Mouse (Mus musculus): Measurements from ENCODE around the gene Neurl1a. TPM values are rescaled to one million over a fixed set of nuclear protein-coding genes. Genes with fewer than 3 reads are reported as not detected.

Neurl1a gene
- polyA plus RNA-seq, 1 experiment from 2014 or later: 6.1 TPM

DNA sequence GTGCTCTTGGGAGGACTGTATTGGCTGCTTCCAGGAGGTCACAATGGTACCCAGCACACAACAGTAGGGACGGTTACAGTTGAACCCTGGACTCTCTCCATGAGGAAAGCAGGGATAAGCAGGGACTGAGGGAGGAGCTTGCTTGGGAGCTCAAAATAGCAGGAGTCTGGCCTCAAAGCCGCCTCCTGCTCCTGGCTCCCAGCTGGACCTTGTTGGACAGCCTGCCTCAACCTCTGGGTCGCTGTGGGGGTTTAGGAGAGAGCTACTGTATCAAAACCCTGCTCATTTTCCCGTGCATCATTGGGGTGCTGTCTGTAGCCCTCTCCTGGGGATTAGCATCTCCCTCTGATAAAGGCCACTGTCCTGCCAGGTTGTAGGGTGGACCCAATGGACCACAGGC lies 100.8 kb downstream of the Neurl1a start:
- ATAC-seq (ENCODE audit: borderline replicate concordance, extremely low read depth, low FRiP score, low TSS enrichment): no peak
- Histone ChIP-seq H3K4me3 (no peak overlapping the region), H3K36me3 (peaks cover 51% of the 10 kb centered on the region), H3K4me2 (no peak overlapping the region), H3K9me3 (no peaks in the 10 kb centered on the region), H3K27me3 (no peaks in the 10 kb centered on the region), H3K9ac (no peak overlapping the region), H3K4me1 (peaks cover 28% of the 10 kb centered on the region), H3K27ac (peak overlapping the region; percentile 75)
- WGBS: 64% methylated on average over 4 of the region's 4 CpGs

- Histone ChIP-seq H3K4me3 (no peak overlapping the region), H3K27ac (peak overlapping the region; percentile 75), H3K4me1 (peaks cover 28% of the 10 kb centered on the region), H3K36me3 (peaks cover 53% of the 10 kb centered on the region), H3K4me2 (no peak overlapping the region), H3K27me3 (no peaks in the 10 kb centered on the region), H3K9ac (no peak overlapping the region), H3K9me3 (no peaks in the 10 kb centered on the region)
- peak; percentile 24; the same call in 1 of the 2 replicates for ATAC-seq (ENCODE audit: borderline replicate concordance, extremely low read depth, low FRiP score, low TSS enrichment)
- WGBS: 61% methylated on average over 15 of the region's 15 CpGs
Observed at GRCm38 (mm10) chr19:47279788-47280532, 101.3 kb downstream of the Neurl1a start.

DNA sequence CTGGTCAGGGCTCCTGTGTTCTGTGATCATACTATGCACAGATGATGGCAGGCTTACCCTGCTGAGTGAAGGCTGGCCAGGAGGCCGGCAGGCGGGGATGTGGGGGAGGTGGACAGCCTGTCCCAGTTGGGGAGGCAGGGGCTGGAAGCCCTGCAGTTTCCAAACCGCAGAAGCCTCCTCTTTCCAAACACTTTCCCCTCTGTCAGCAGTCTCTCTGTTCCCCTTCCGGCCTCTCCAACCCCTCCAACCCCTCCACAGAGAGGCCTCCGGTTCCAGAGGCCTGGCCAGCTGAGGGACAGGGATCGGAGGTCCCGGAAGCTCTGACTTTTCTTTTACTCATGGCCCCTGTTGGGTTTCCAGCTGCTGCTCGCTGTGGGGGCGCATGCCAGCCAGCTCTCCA lies 102.3 kb downstream of the Neurl1a start:
- no peaks in the 10 kb centered on the region for H3K27me3 ChIP-seq
- no peak overlapping the region for H3K4me2 ChIP-seq
- no peak overlapping the region for H3K4me3 ChIP-seq
- H3K4me1 ChIP-seq: peaks cover 28% of the 10 kb centered on the region
- ATAC-seq (ENCODE audit: borderline replicate concordance, extremely low read depth, low FRiP score, low TSS enrichment): peak; percentile 23; the same call in 1 of the 2 replicates
- no peaks in the 10 kb centered on the region for H3K9me3 ChIP-seq
- 70% methylated on average over 9 of the region's 9 CpGs for WGBS
- no peak overlapping the region for H3K9ac ChIP-seq
- H3K36me3 ChIP-seq: peaks cover 57% of the 10 kb centered on the region
- H3K27ac ChIP-seq: peak overlapping the region; percentile 75

DNA sequence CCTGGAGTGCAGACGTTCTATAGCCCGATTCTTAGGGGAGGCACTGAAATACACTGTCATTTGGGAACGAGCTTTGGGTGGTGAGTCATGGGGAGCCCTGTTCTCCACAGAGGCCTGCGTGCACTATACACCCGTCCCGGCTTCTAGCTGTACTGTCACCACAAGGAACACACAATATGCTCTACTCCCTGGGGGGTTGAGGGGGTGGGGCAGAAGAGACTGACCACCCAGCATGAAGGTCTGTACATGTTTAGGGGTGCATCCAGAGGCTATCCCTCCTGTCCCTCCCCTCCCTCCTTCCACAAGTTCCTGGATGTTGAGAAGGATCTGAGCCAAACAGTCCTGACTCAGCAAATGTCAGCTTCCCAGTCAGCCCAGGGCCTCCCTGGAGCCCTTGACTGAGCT lies 103.4 kb downstream of the Neurl1a start:
- ATAC-seq (ENCODE audit: borderline replicate concordance, extremely low read depth, low FRiP score, low TSS enrichment): peak; percentile 40; the same call in 1 of the 2 replicates
- WGBS: 77% methylated on average over 6 of the region's 6 CpGs
- H3K27ac ChIP-seq: peak overlapping the region; percentile 24; the same call in 1 of the 2 replicates
- no peak overlapping the region for H3K4me3 ChIP-seq
- H3K9ac ChIP-seq: no peak overlapping the region
- H3K36me3 ChIP-seq: peaks cover 59% of the 10 kb centered on the region
- no peaks in the 10 kb centered on the region for H3K9me3 ChIP-seq
- peaks cover 28% of the 10 kb centered on the region for H3K4me1 ChIP-seq
- no peak overlapping the region for H3K4me2 ChIP-seq
- no peaks in the 10 kb centered on the region for H3K27me3 ChIP-seq

DNA sequence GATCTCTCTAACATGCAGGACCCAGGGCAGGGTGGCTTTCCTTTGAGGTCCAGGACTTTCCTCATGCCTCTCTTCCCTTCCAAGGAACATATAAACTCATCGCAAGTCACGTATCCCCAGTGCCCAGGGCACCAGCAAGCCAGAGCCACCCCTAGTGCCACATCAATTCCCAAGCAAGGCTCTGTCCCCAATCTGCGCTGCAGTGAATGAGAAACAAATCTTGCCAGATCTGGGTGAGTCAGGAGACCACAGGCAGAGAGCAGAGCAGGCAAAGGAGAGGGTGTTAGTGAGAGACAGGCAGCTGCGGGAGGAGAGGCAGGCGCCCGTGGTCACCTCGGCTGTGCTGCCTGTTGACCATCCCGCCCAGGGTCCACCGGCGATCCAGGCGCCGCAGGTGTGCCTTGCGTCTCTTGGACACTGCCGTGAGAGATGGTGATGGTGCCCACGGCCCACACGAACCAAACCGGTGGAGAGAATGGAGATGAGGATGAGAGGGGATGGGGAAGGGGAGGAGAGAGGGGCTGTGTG lies 104.1 kb downstream of the Neurl1a start:
- no peak overlapping the region for H3K9ac ChIP-seq
- no peak overlapping the region for H3K4me3 ChIP-seq
- WGBS: 92% methylated on average over 17 of the region's 17 CpGs
- H3K36me3 ChIP-seq: peaks cover 53% of the 10 kb centered on the region
- H3K9me3 ChIP-seq: no peaks in the 10 kb centered on the region
- no peak for ATAC-seq (ENCODE audit: borderline replicate concordance, extremely low read depth, low FRiP score, low TSS enrichment)
- no peak overlapping the region for H3K4me2 ChIP-seq
- H3K27ac ChIP-seq: no peak overlapping the region
- H3K4me1 ChIP-seq: peaks cover 28% of the 10 kb centered on the region
- no peaks in the 10 kb centered on the region for H3K27me3 ChIP-seq

GRCm38 (mm10) chr19:47285581-47285980 lies 107.0 kb downstream of the Neurl1a start:
- H3K27me3 ChIP-seq: no peaks in the 10 kb centered on the region
- WGBS: 84% methylated on average over 6 of the region's 6 CpGs
- ATAC-seq (ENCODE audit: borderline replicate concordance, extremely low read depth, low FRiP score, low TSS enrichment): no peak

DNA sequence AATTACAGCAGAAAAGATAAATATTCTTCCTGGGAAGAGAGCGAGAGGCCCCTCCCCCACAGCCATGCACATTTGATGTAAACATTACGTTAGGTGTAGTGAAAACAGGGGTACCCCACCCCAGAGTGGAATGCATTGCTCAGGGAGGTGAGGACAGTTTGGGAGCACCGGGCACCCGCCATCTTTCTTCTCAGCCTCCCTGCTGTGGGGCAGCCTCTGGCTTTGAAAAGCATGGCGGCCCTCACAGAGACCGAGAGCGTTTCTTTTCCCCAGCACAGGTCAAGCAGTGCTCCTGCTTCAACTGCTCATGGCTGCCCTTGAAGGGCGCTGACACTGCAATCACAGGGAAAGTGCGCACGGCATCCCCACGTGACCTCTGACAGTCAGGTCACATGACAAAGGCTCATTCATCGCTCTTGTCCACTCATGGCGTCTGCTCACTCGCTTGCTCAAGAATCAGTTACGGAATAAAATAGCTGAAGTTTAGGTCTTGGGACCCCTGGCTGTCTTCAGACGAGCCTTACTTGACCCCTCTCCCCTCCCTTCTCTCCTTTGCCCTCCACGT lies 108.3 kb downstream of the Neurl1a start:
- no peak overlapping the region for H3K4me3 ChIP-seq
- no peak overlapping the region for H3K9ac ChIP-seq
- H3K36me3 ChIP-seq: peaks cover 47% of the 10 kb centered on the region
- ATAC-seq (ENCODE audit: borderline replicate concordance, extremely low read depth, low FRiP score, low TSS enrichment): no peak
- H3K27me3 ChIP-seq: no peaks in the 10 kb centered on the region
- WGBS: 70% methylated on average over 17 of the region's 17 CpGs
- no peak overlapping the region for H3K27ac ChIP-seq
- H3K4me1 ChIP-seq: peaks cover 9% of the 10 kb centered on the region
- no peaks in the 10 kb centered on the region for H3K9me3 ChIP-seq
- no peak overlapping the region for H3K4me2 ChIP-seq

More at GRCm38 (mm10) chr19:47285581-47285980, 107.0 kb downstream of the Neurl1a start:
- Histone ChIP-seq H3K36me3 (peaks cover 51% of the 10 kb centered on the region), H3K9me3 (no peaks in the 10 kb centered on the region), H3K4me1 (peaks cover 14% of the 10 kb centered on the region), H3K27ac (no peak overlapping the region), H3K4me2 (no peak overlapping the region), H3K9ac (no peak overlapping the region), H3K4me3 (no peak overlapping the region)

DNA sequence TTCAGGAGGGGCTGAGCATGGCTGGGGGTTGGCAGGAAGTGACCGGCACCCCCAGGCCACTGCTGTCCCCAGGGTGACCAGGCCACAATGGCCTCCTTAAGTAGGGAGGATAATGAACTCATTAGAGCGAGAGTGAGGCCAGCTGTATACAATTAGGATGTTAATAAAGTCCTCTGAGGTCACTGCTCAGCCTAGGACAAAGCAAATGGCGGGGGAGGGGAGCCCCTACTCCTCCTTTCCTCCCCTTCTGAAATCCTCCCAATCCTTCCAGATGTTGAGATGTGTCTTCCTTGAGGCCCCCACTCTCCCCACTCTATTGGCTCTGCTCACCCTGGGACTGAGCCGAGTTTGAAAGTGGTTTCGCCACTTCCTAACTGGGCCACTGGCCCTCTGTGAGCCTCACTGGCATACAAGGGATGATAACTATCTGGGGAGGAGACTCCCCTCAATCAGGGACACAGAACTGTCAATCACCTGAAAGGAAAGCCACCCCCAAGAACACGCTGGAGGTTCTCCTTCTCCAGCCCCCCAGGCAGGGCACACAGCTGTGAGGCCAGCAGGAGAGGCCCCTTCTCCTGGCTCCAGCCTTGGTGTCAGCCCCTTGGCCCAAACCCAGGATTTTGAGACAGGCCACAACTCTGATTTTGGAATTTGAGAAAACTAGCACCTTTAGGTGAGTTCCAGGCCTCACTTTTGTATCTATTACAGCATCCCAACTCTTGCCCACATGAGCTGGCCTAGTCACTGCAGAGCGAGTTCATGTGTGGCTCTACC lies 112.9 kb downstream of the Neurl1a start:
- Histone ChIP-seq H3K4me1 (peaks cover 29% of the 10 kb centered on the region), H3K4me2 (no peak overlapping the region), H3K9ac (no peak overlapping the region), H3K27me3 (no peaks in the 10 kb centered on the region), H3K27ac (peak overlapping the region; percentile 60), H3K9me3 (no peaks in the 10 kb centered on the region), H3K4me3 (no peak overlapping the region), H3K36me3 (peaks cover 21% of the 10 kb centered on the region)
- 41% methylated on average over 7 of the region's 7 CpGs for WGBS
- peak; percentile 69 for ATAC-seq (ENCODE audit: borderline replicate concordance, extremely low read depth, low FRiP score, low TSS enrichment)

GRCm38 (mm10) chr19:47292451-47292951 lies 113.9 kb downstream of the Neurl1a start:
- WGBS: 56% methylated on average over 7 of the region's 7 CpGs
- no peak overlapping the region for H3K4me2 ChIP-seq
- H3K27ac ChIP-seq: peak overlapping the region; percentile 60
- no peaks in the 10 kb centered on the region for H3K27me3 ChIP-seq
- no peaks in the 10 kb centered on the region for H3K9me3 ChIP-seq
- 0 out of 2 replicates have a peak overlapping the region, but pooled peaks have one; percentile 2 for H3K9ac ChIP-seq
- H3K4me3 ChIP-seq: no peak overlapping the region
- ATAC-seq (ENCODE audit: borderline replicate concordance, extremely low read depth, low FRiP score, low TSS enrichment): no peak; the same call in 1 of the 2 replicates
- peaks cover 29% of the 10 kb centered on the region for H3K4me1 ChIP-seq
- H3K36me3 ChIP-seq: peaks cover 16% of the 10 kb centered on the region

DNA sequence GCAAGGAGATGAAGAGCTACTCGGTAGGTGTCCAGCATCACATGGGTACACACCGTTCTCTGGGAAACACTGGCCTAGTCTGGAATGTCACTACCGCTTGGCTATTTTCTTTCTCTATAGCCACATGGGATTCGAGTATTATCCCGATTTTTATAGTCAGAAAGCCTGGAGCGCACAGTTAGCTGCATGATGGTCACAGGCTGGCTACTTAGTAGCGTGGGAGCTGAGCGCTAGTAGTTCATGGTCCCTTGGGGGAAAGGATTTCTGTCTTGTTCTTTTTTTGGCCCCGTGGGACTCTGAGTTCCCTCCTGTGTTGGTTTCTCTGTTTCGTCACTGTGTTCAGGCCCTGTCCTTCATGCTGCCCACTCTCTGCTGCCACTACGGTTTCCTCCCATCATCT lies 119.5 kb downstream of the Neurl1a start:
- Histone ChIP-seq H3K27me3 (no peaks in the 10 kb centered on the region), H3K9ac (no peak overlapping the region), H3K4me2 (no peak overlapping the region), H3K4me3 (no peak overlapping the region), H3K27ac (no peak overlapping the region), H3K36me3 (peaks cover 11% of the 10 kb centered on the region), H3K9me3 (no peaks in the 10 kb centered on the region), H3K4me1 (peaks cover 44% of the 10 kb centered on the region)
- ATAC-seq (ENCODE audit: borderline replicate concordance, extremely low read depth, low FRiP score, low TSS enrichment): no peak
- 75% methylated on average over 11 of the region's 11 CpGs for WGBS

- Histone ChIP-seq H3K9me3 (no peaks in the 10 kb centered on the region), H3K4me1 (peaks cover 49% of the 10 kb centered on the region), H3K27me3 (no peaks in the 10 kb centered on the region), H3K36me3 (peaks cover 10% of the 10 kb centered on the region), H3K4me2 (peak overlapping the region; percentile 19), H3K4me3 (no peak overlapping the region), H3K27ac (peak overlapping the region; percentile 79), H3K9ac (no peak overlapping the region)
- ATAC-seq (ENCODE audit: borderline replicate concordance, extremely low read depth, low FRiP score, low TSS enrichment): peak; percentile 64
- 5% methylated on average over 19 of the region's 19 CpGs for WGBS
Observed at GRCm38 (mm10) chr19:47301303-47302190, 122.9 kb downstream of the Neurl1a start.

Data from lung, embryonic 15.5 days (tissue).